10 mouse cellular contexts compared by ENCODE assay signal in genomic region chr12:29723722-29724338, GRCm38 (mm10).
DNase-seq lines count a peak whose midpoint lies in the region; ATAC-seq lines count a peak whose summit lies in the region.
"Had no signal": no experiment of that assay in that cellular context is flagged by ENCODE, and none has a peak within 500 bp of the region (broad histone marks: within the 10 kb centered on the region; RNA-seq: fewer than 3 reads in every experiment).

No protein-coding gene starts in this region.

- no peaks in the 10 kb centered on the region for H3K27me3 ChIP-seq in heart, embryonic 10.5 days (ENCODE audit: insufficient read depth, poor library complexity, severe bottlenecking)
- H3K27me3 ChIP-seq: limb, embryonic 15.5 days had no signal

- H3K9me3 ChIP-seq in heart, embryonic 10.5 days, result no peaks in the 10 kb centered on the region
- H3K9me3 ChIP-seq: limb, embryonic 15.5 days had no signal

- 81% methylated on average over 17 of the region's 17 CpGs for WGBS in heart, embryonic 10.5 days

- no peak overlapping the region for H3K4me3 ChIP-seq in heart, embryonic 10.5 days
- H3K4me3 ChIP-seq: limb, embryonic 15.5 days had no signal

- DNase-seq in heart, embryonic 10.5 days (ENCODE audit: low spot score), result peak; percentile 17
- no peak for DNase-seq in heart, postnatal 25 days (ENCODE audit: low spot score)
- peak; percentile 61 to 69 for DNase-seq in frontal cortex, postnatal 14 days (ENCODE audit: low spot score in 2 of 2)
- peak; percentile 75 to 91 for DNase-seq in left cerebral cortex, postnatal 14 days (ENCODE audit: low spot score in 2 of 2)
- peak; percentile 83 for DNase-seq in right cerebral cortex, postnatal 36 days (ENCODE audit: low spot score in 2 of 2)
- DNase-seq in kidney, adult 9 months, result no peak
- DNase-seq in gastrocnemius, adult 18-20 months (ENCODE audit: low spot score), result no peak
- DNase-seq: B cell, adult 2 months had no signal

- intact Hi-C loops in heart, postnatal 25 days (cut with DNase I), result no loop called here
- intact Hi-C loops in left cerebral cortex, postnatal 14 days (cut with DNase I), result no loop called here

- H3K4me1 ChIP-seq in heart, embryonic 10.5 days, result no peaks in the 10 kb centered on the region
- H3K4me1 ChIP-seq: limb, embryonic 15.5 days had no signal

- no peak for ATAC-seq in erythroblast, adult 5-6 weeks (replicated peaks; ENCODE audit: low FRiP score, poor library complexity, severe bottlenecking)

- H3K27ac ChIP-seq in heart, embryonic 10.5 days, result no peak overlapping the region
- H3K27ac ChIP-seq: limb, embryonic 15.5 days had no signal

- H3K36me3 ChIP-seq in heart, embryonic 10.5 days, result no peaks in the 10 kb centered on the region
- H3K36me3 ChIP-seq: limb, embryonic 15.5 days had no signal

Comparison
In these comparisons a context has a peak if more than half of its experiments do, and no peak if none do; other contexts are left out.
1. DNase-seq: peak in heart, embryonic 10.5 days (single experiment), frontal cortex, postnatal 14 days (2 of 2), left cerebral cortex, postnatal 14 days (2 of 2) and right cerebral cortex, postnatal 36 days (2 of 2); none in heart, postnatal 25 days (single experiment), kidney, adult 9 months (single experiment) and gastrocnemius, adult 18-20 months (single experiment).